Mouse (Mus musculus): ENCODE measurements around the gene Hebp1. TPM values are rescaled to one million over a fixed set of nuclear protein-coding genes. Genes with fewer than 3 reads are reported as not detected.
A peak's percentile ranks its signal among the peaks of the same experiment; 100 is the strongest.

Gene Hebp1
- total RNA-seq, 2 experiments from 2014 or later, result 54.1 to 62.0 TPM

DNA sequence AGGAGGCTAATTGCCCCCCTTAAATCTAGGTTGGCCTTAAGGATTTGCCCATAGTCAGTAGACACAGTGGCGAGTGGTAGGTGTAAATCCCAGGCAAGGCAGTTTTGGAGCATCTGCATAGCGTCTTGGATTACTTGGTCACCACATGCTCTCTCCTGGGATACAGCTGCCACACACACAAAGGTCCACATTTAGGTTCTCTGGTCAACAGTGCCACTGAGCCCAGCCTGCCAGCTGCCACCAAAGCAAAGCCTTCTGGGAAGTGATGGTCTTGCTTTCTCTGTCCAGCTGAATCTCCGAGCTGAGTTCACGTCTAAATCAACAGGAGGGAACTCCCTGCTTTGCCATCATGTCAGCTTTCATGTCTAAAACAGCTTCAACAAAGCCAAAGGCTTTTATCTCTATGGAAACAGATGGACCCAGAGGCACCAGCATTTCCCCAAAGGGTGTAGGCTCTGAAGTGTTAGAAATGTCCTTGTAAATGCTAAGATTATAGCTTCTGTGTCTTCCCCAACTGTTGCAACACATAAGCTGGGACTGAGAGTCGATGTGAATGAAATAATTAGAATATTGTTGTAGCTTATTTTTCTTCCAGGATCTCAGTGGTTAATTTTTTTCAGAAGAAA lies 73.0 kb downstream of the Hebp1 start:
- DNase-seq (ENCODE audit: low spot score in 2 of 2), result no peak

DNA sequence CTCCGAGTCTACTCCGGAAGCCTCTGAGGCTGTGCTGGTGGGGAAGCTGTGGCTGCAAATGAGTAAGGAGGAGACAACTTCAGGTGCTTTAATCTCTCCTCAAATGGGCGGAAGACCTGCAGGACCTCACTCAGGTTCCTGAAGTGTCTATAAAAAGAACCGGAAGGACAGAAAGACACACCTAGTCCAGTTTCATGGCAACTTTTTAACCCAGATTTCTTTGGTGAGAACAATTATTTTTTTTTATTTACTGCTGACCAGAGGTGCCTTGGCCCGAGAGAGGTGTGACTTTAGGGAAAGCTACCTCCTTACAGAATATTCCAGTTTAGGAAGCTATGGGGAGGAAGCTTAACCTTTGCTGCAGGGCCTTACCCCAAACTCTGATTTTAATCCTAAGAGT lies 79.6 kb downstream of the Hebp1 start, which contains the start of gene Gprc5d:
Gene Gprc5d (minus strand): TSS at position 101 of the 400 bp plus-strand sequence.
- no peak for DNase-seq (ENCODE audit: low spot score in 2 of 2)

DNA sequence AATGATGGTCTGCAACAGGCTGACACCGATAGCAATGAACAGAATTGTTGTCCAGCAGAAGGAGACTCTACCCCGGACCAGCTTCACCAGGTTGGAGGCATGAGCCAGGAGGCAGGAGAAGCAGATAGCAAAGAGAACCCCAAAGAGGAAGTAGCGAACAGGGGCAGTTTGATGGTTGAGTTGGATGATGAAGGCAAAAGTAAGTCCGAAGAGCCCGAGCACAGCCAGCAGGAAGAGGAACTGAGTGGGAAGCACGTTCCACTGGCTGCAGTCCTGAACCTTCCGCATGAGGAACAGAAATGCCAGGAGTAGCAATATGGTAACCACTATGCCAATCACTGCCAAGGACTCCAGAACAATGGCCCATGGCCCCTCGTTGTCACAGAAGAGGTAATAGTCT lies 81.3 kb downstream of the Hebp1 start:
- no peak for DNase-seq (ENCODE audit: low spot score in 2 of 2)

DNA sequence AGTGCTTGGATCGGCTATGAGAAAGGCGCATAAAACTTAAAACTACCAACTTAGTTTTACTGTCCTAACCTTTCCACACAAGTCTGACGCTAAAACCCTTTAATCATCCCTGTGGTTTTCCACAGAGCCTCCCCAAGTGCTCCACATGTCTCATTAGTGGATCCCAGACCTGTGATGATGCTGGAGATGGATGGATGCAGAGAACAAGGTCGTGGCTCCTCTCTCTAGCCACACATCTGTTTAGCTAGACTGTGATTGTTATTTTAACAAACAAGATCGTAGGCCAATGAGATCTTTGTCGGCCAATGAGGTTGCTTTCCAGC lies 84.7 kb downstream of the Hebp1 start:
- DNase-seq (ENCODE audit: low spot score in 2 of 2), result no peak

DNA sequence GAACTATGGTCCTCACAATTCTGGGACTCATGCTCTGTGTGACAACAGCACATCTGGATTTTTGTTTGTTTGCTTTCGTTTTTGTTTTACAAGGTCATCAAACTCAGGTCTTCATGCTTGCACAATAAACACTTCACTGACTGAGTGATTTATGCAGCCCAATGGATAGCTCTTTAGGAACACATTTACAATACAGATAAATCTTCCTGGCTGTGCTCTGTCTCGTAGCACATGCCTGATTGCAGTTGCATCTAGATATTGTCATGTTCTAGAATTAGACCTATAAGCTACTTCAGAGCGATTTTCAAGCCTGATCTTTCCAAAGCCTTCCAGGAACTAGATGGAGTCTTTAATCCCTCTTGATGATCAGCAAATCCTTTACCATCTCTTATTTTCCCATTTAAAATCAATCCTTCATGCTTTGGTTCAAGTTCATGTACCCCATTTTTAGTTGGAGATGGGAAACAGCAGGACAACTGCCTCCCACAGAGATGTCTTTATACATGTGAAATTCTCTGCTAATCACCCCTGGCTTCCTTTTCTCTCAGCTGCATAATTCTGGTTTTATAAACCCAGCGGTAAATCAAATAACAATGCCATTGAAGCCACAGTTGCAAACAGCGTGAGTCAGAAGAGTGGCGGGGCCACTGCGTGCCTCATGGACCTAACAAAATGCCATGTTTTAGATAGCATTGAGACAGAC lies 85.3 kb downstream of the Hebp1 start:
- DNase-seq (ENCODE audit: low spot score in 2 of 2), result no peak

DNA sequence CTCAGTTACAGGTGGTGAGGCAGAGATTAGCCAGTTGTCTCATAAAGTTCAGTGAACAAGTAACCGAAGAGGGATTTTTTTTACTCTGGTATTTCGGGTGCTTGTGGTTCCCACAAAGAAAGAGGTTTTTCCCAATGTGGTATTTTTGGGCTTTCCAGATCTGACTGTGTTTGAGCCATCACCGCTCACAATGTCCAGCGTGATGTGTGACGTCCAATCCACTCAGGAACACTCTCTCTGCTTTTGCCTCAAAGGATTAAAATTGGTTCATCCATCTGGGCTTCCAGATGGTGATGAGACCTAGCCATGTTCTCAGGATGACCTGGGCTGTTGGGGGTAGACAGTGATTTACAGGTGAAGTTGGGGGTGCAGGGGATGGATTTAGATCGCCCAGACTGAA lies 90.8 kb downstream of the Hebp1 start:
- no peak for DNase-seq (ENCODE audit: low spot score in 2 of 2)

DNA sequence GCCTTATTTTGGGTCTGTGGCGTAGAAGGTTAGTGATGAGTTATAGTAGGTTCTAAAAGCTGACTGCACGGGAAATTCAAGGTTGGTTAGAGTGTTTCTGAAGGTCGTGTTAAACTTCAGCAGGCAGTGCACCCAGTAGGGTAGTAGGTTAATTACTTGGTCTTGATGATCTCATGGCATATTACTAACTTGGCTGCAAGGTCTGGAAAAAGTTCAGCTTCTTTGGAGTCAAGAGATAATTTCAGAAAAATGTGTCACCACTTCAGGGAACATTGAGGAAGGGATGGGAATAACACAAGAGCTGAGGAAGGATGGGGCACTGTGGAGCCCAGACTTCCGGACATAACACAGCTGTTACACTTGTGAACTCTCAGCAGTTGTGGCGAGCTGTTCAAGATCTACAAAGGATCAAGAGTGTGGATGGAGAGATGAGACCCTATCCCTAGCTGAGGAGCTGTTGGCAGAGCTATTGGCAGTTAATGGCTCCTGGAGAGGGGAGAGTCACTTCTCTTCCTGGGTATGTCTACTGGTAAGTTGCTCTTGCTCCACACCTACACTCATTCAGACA lies 95.0 kb downstream of the Hebp1 start:
- no peak for DNase-seq (ENCODE audit: low spot score in 2 of 2)

DNA sequence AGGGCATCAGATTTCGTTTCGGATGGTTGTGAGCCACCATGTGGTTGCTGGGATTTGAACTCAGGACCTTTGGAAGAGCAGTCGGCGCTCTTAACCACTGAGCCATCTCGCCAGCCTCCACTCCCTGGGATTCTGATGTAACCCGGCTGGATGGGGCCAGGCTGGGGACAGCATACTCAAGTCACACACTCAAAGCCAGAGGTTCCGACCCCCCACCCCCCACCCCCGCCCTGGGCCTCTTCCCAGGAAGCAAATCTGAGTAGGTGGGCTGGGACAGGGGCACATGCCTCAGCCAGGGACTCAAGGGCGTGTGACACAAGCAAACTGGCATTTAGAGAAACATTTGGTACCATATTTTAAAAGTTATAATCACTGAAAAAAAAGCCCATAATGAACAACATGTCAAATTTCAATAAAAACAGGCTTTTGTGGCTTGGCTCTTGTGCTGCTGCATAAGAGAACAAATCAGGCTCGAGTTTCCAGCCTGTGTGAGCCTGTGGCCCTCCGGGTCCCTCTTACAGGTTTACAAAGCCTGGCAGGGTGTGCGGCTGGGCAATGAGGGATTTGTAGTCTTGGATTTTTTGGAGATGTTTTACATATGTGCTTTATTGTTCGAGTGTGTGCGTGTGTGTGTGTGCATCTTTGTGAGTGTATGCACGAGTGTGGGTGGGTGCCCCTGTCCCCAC lies 96.9 kb downstream of the Hebp1 start:
- no peak for DNase-seq (ENCODE audit: low spot score in 2 of 2)

DNA sequence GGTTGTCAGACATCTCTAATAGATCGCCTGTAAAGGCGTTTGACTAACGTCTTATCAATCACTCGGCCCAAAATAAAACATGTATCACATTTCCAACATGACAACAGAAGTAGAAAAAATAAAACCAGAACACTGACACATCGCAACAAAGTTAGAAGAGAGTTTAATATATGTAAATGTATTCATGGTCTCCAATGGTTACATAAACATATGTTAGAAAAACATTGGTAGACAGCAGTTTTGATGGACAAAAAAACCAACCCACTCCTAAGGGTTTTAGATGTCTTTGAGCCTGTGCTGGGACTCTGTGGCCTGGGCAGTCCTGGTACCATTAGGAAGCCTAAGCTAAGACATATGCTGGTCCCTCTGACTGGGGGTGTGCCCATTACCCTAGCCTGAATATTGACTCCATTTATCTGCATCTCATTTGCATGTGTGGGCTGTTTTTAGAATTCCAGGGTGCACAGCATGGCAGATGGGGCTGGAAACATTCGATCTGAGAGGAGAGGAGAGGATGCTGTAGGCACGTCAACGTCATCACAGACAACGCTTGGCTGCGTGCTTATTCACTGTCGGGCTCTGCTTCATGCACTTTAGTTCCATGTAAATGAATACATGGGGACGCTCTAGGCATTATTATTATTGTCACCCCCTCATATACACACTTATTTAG lies 104.9 kb downstream of the Hebp1 start:
- DNase-seq (ENCODE audit: low spot score in 2 of 2), result peak; percentile 21 to 68

DNA sequence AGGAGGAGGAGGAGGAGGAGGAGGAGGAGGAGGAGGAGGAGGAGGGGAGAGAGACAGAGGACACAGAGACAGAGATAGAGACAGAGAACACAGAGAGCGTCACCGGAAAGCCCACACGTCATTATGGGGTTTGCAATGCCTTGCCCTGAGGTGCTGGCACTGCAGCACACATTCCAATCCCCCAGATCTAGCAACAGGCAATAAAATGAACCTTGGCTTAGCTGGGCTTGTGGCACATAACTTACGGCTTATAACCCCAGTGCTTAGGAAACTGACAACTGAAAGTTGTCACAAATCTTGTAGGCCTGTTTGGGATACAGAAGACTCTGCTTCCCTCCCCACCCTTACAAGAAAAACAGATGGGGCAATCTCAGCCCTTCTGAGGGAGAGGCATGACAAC lies 107.2 kb downstream of the Hebp1 start:
- no peak for DNase-seq (ENCODE audit: low spot score in 2 of 2)

DNA sequence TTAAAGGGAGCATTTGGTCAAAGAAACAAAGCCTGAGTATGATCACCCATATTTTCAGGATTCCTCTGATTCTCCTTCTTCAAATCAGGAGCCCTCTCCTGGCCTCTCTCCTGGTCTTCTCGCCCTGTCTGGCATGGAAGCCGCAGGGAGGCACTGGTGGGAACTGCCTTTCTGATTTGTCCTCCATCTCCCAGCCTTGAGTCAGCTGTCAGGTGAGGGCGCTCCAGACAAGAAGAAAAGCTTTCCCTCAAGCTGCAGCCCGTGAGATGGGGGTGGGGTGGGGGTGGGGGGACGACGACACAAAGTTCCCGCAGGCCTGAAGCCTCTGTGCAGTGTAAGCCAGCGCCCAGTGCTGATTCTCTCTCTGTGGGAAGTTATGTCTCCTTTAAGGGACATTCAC lies 108.0 kb downstream of the Hebp1 start:
- peak; percentile 42 to 46 for DNase-seq (ENCODE audit: low spot score in 2 of 2)

DNA sequence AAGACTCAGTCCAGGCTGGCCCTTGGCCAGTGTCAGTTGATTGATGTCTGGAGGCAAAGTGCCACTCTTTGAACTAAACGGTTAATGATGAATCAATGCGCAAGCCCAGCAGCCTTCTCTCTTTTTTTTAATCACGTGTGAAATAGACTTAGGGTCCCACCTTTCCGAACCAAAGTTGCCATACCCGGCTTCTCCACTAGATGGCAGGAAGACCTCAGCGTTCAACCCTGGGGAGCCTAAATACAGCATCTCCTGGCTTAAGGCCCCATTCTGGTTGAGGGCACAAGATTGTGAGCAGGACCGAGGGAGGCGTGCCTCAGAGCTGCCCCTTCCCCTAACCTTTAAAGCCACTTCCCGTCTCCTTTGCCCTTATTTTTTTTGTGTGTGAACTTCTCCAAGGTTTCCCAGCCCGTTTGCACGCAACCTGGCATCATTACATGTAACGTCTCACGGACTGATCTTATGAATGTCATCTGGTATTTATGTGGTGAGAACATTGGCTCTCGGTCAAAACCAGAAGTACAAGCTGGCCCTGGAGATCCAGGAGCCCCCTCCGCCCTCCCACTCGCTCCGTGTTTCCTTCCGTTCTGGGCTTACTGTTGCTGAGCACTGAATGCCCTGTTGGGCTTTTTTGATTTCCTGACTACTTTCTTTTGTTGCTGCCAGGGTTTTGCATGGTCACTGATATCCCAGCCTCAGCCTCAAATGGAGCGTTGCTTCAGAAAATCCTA lies 109.9 kb downstream of the Hebp1 start:
- peak; percentile 89 to 90 for DNase-seq (ENCODE audit: low spot score in 2 of 2)

Other genes with a start within 250 kb of the Hebp1 start
- gene Apold1, start 216.3 kb downstream of the Hebp1 start, total RNA-seq (2021), result 1 to 10 TPM; 3.5 to 4.4 TPM
- 10 to 100 TPM; 54.4 to 55.3 TPM for gene Ddx47, start 186.4 kb downstream of the Hebp1 start, total RNA-seq (2021)
- under 1 TPM in 1 of 2 experiments, not detected in 1; 0.17 TPM for gene Gprc5a, start 132.4 kb downstream of the Hebp1 start, total RNA-seq (2021)
- not detected for gene Gprc5d, start 79.7 kb downstream of the Hebp1 start, total RNA-seq (2021)
- 100 to 1,000 TPM; 122 to 133 TPM for gene Fam234b, start within 50 bp of the Hebp1 start, total RNA-seq (2021)
- gene Gsg1, start 56.3 kb upstream of the Hebp1 start, total RNA-seq (2021), result under 1 TPM in 1 of 2 experiments, not detected in 1; 0.48 TPM
- gene Pbp2, start 112.4 kb upstream of the Hebp1 start, total RNA-seq (2021), result under 1 TPM; 0.41 to 0.60 TPM
- 1 to 10 TPM; 2.8 to 6.2 TPM for gene Emp1, start 164.5 kb upstream of the Hebp1 start, total RNA-seq (2021)

All from layer of hippocampus, postnatal 14 days (tissue).